Mouse (Mus musculus): ENCODE measurements around the gene Vmn1r118.
"Not testable (repeated sequence)": the region's sequence is repeated elsewhere in the genome, so short reads cannot be mapped to it uniquely, and the experiment has no call there.

The Vmn1r118 gene

DNA sequence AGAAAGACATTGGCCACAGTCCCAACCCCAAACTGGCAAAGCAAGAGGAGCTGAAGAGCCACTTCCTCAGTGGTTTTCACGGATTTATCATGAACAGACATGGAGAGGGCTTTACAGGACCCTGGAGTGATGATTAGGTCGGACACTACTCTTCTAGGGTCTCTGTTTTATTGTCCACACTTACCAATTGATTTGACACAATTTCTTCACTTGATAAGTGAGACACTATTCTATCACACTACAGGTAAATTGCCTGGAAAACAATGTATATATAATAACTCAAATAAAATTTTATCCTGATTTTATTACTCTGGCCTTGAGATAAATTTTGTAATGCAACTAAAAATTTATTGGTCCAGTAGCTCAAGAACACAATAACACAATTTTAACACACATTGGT is at the start of gene Vmn1r118:
Gene Vmn1r118 (minus strand): TSS at position 101 of the 400 bp plus-strand sequence.
- not testable (repeated sequence) for DNase-seq

DNA sequence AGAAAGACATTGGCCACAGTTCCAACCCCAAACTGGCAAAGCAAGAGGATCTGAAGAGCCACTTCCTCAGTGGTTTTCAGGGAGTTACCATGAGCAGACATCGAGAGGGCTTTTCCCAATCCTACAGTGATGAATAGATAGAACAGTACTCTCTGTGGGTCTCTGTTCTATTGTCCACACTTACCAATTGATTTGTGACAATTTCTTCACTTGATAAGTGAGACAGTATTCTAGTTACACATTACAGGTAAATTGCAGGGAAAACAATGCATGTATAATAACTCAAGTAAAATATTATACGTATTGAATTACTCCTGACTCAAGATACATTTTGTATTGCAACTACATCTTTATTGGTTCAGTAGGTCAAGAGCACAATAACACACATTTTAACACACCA is 28.1 kb downstream of the Vmn1r118 start, which contains the start of gene Vmn1r117:
Gene Vmn1r117 (minus strand): TSS at position 101 of the 400 bp plus-strand sequence.
- not testable (repeated sequence) for DNase-seq

DNA sequence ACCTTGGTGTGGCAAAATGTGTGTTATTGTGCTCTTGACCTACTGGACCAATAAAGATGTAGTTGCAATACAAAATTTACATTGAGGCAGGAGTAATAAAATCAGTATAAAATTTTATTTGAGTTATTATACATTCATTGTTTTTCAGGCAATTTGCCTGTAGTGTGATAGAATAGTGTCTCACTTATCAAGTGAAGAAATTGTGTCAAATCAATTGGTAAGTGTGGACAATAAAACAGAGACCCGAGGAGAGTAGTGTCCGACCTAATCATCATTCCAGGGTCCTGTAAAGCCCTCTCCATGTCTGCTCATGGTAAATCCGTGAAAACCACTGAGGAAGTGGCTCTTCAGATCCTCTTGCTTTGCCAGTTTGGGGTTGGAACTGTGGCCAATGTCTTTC is 40.2 kb downstream of the Vmn1r118 start, which contains the start of gene Vmn1r116:
Gene Vmn1r116 (plus strand): TSS at position 301 of the 400 bp plus-strand sequence.
- not testable (repeated sequence) for DNase-seq
